Mouse (Mus musculus): Measurements from ENCODE around the gene Lrrc61. TPM values are rescaled to one million over a fixed set of nuclear protein-coding genes. Genes with fewer than 3 reads are reported as not detected.
A peak's percentile ranks its signal among the peaks of the same experiment; 100 is the strongest.

The Lrrc61 gene
- polyA plus RNA-seq, 1 experiment from 2014 or later, result 13.7 TPM

- Histone ChIP-seq H3K9ac (peak overlapping the region; percentile 68), H3K9me3 (replicated peaks) (peaks cover 19% of the 10 kb centered on the region), H3K27ac (replicated peaks) (peak overlapping the region; percentile 80), H3K36me3 (peaks cover 33% of the 10 kb centered on the region), H3K4me2 (replicated peaks) (peak overlapping the region; percentile 82), H3K4me1 (peaks cover 24% of the 10 kb centered on the region), H3K27me3 (no peaks in the 10 kb centered on the region), H3K4me3 (replicated peaks) (peak overlapping the region; percentile 83)
- 1% methylated on average over 41 of the region's 41 CpGs for WGBS
- ATAC-seq (ENCODE audit: insufficient number of reproducible peaks, low FRiP score, low TSS enrichment, low read depth), result peak; percentile 26
Observed at GRCm38 (mm10) chr6:48594043-48594738, 39.6 kb downstream of the Lrrc61 start.

GRCm38 (mm10) chr6:48595278-48595677 lies 40.7 kb downstream of the Lrrc61 start:
- Histone ChIP-seq H3K36me3 (peaks cover 40% of the 10 kb centered on the region), H3K27me3 (no peaks in the 10 kb centered on the region), H3K4me1 (peaks cover 22% of the 10 kb centered on the region), H3K9ac (no peak overlapping the region), H3K4me2 (replicated peaks) (peak overlapping the region; percentile 82), H3K4me3 (replicated peaks) (peak overlapping the region; percentile 83), H3K27ac (replicated peaks) (no peak overlapping the region), H3K9me3 (replicated peaks) (peaks cover 19% of the 10 kb centered on the region)
- WGBS, result 62% methylated on average over 1 of the region's 1 CpGs
- no peak for ATAC-seq (ENCODE audit: insufficient number of reproducible peaks, low FRiP score, low TSS enrichment, low read depth)

- H3K9ac ChIP-seq, result no peak overlapping the region
- H3K27me3 ChIP-seq, result no peaks in the 10 kb centered on the region
- peaks cover 19% of the 10 kb centered on the region for H3K9me3 ChIP-seq (replicated peaks)
- no peak for ATAC-seq (ENCODE audit: insufficient number of reproducible peaks, low FRiP score, low TSS enrichment, low read depth)
- no peak overlapping the region for H3K4me3 ChIP-seq (replicated peaks)
- 97% methylated on average over 45 of the region's 45 CpGs for WGBS
- no peak overlapping the region for H3K4me2 ChIP-seq (replicated peaks)
- peaks cover 40% of the 10 kb centered on the region for H3K36me3 ChIP-seq
- H3K4me1 ChIP-seq, result peaks cover 22% of the 10 kb centered on the region
- no peak overlapping the region for H3K27ac ChIP-seq (replicated peaks)
Observed at GRCm38 (mm10) chr6:48596545-48597232, 42.1 kb downstream of the Lrrc61 start.

GRCm38 (mm10) chr6:48597233-48597625 lies 42.6 kb downstream of the Lrrc61 start:
- Histone ChIP-seq H3K9ac (no peak overlapping the region), H3K4me2 (replicated peaks) (no peak overlapping the region), H3K4me3 (replicated peaks) (no peak overlapping the region), H3K36me3 (peaks cover 40% of the 10 kb centered on the region), H3K9me3 (replicated peaks) (peaks cover 19% of the 10 kb centered on the region), H3K4me1 (peaks cover 22% of the 10 kb centered on the region), H3K27me3 (no peaks in the 10 kb centered on the region), H3K27ac (replicated peaks) (no peak overlapping the region)
- 97% methylated on average over 27 of the region's 27 CpGs for WGBS
- no peak for ATAC-seq (ENCODE audit: insufficient number of reproducible peaks, low FRiP score, low TSS enrichment, low read depth)

GRCm38 (mm10) chr6:48600594-48600993 lies 46.0 kb downstream of the Lrrc61 start:
- Histone ChIP-seq H3K9me3 (replicated peaks) (peaks cover 19% of the 10 kb centered on the region), H3K27ac (replicated peaks) (no peak overlapping the region), H3K27me3 (no peaks in the 10 kb centered on the region), H3K36me3 (peaks cover 40% of the 10 kb centered on the region), H3K4me2 (replicated peaks) (no peak overlapping the region), H3K9ac (no peak overlapping the region), H3K4me3 (replicated peaks) (0 out of 2 replicates have a peak overlapping the region, but pooled peaks have one; percentile 74), H3K4me1 (peaks cover 8% of the 10 kb centered on the region)
- 85% methylated on average over 1 of the region's 1 CpGs for WGBS
- no peak for ATAC-seq (ENCODE audit: insufficient number of reproducible peaks, low FRiP score, low TSS enrichment, low read depth)

GRCm38 (mm10) chr6:48601271-48602079 lies 46.9 kb downstream of the Lrrc61 start, which contains the start of gene Zfp775:
Zfp775 (plus strand) TSS chr6:48602063.
- peaks cover 8% of the 10 kb centered on the region for H3K4me1 ChIP-seq
- H3K4me3 ChIP-seq (replicated peaks), result peak within 1 kb of the TSS; percentile 74
- peak within 1 kb of the TSS; percentile 95 for H3K4me2 ChIP-seq (replicated peaks)
- ATAC-seq (ENCODE audit: insufficient number of reproducible peaks, low FRiP score, low TSS enrichment, low read depth), result peak; percentile 98
- H3K27ac ChIP-seq (replicated peaks), result peak within 1 kb of the TSS; percentile 78
- WGBS, result 4% methylated on average over 42 of the region's 42 CpGs
- H3K27me3 ChIP-seq, result no peaks in the 10 kb centered on the region
- H3K9ac ChIP-seq, result peak within 1 kb of the TSS; percentile 58
- peaks cover 34% of the 10 kb centered on the region for H3K36me3 ChIP-seq
- H3K9me3 ChIP-seq (replicated peaks), result peaks cover 16% of the 10 kb centered on the region

GRCm38 (mm10) chr6:48602080-48602741 lies 47.6 kb downstream of the Lrrc61 start:
- peak overlapping the region; percentile 74 for H3K4me3 ChIP-seq (replicated peaks)
- WGBS, result 1% methylated on average over 28 of the region's 28 CpGs
- H3K27me3 ChIP-seq, result no peaks in the 10 kb centered on the region
- ATAC-seq (ENCODE audit: insufficient number of reproducible peaks, low FRiP score, low TSS enrichment, low read depth), result peak; percentile 66
- peak overlapping the region; percentile 95 for H3K4me2 ChIP-seq (replicated peaks)
- peak overlapping the region; percentile 58 for H3K9ac ChIP-seq
- H3K4me1 ChIP-seq, result peaks cover 8% of the 10 kb centered on the region
- peaks cover 27% of the 10 kb centered on the region for H3K36me3 ChIP-seq
- peak overlapping the region; percentile 78 for H3K27ac ChIP-seq (replicated peaks)
- peaks cover 8% of the 10 kb centered on the region for H3K9me3 ChIP-seq (replicated peaks)

- H3K9me3 ChIP-seq (replicated peaks), result no peaks in the 10 kb centered on the region
- 51% methylated on average over 2 of the region's 2 CpGs for WGBS
Observed at GRCm38 (mm10) chr6:48608124-48608523, 53.5 kb downstream of the Lrrc61 start.

GRCm38 (mm10) chr6:48609512-48609911 lies 54.9 kb downstream of the Lrrc61 start:
- Histone ChIP-seq H3K4me1 (no peaks in the 10 kb centered on the region), H3K9ac (no peak overlapping the region), H3K4me3 (replicated peaks) (no peak overlapping the region), H3K9me3 (replicated peaks) (no peaks in the 10 kb centered on the region), H3K4me2 (replicated peaks) (no peak overlapping the region), H3K27ac (replicated peaks) (no peak overlapping the region), H3K27me3 (no peaks in the 10 kb centered on the region), H3K36me3 (peaks cover 8% of the 10 kb centered on the region)
- ATAC-seq (ENCODE audit: insufficient number of reproducible peaks, low FRiP score, low TSS enrichment, low read depth), result no peak
- WGBS, result 65% methylated on average over 7 of the region's 7 CpGs

More at GRCm38 (mm10) chr6:48608124-48608523, 53.5 kb downstream of the Lrrc61 start:
- no peak overlapping the region for H3K9ac ChIP-seq
- ATAC-seq (ENCODE audit: insufficient number of reproducible peaks, low FRiP score, low TSS enrichment, low read depth), result no peak
- no peak overlapping the region for H3K4me2 ChIP-seq (replicated peaks)
- peaks cover under 1% of the 10 kb centered on the region; the same call in 1 of the 2 replicates for H3K4me1 ChIP-seq
- H3K36me3 ChIP-seq, result no peaks in the 10 kb centered on the region
- H3K4me3 ChIP-seq (replicated peaks), result no peak overlapping the region
- no peak overlapping the region for H3K27ac ChIP-seq (replicated peaks)
- no peaks in the 10 kb centered on the region for H3K27me3 ChIP-seq

- 88% methylated on average over 3 of the region's 3 CpGs for WGBS
- Histone ChIP-seq H3K36me3 (peaks cover 10% of the 10 kb centered on the region), H3K4me2 (replicated peaks) (no peak overlapping the region), H3K4me1 (no peaks in the 10 kb centered on the region), H3K9me3 (replicated peaks) (no peaks in the 10 kb centered on the region), H3K9ac (no peak overlapping the region), H3K4me3 (replicated peaks) (no peak overlapping the region), H3K27me3 (no peaks in the 10 kb centered on the region), H3K27ac (replicated peaks) (no peak overlapping the region)
- no peak for ATAC-seq (ENCODE audit: insufficient number of reproducible peaks, low FRiP score, low TSS enrichment, low read depth)
Observed at GRCm38 (mm10) chr6:48610657-48611056, 56.1 kb downstream of the Lrrc61 start.

Measured in embryonic facial prominence, embryonic 15.5 days (tissue).